Mouse (Mus musculus): ENCODE measurements around the gene Ttc22. TPM values are rescaled to one million over a fixed set of nuclear protein-coding genes. Genes with fewer than 3 reads are reported as not detected.

Ttc22 gene
- total RNA-seq, 2 experiments from 2014 or later = not detected

GRCm38 (mm10) chr4:106597741-106598140, 24.5 kb upstream of the Ttc22 start:
- no peak overlapping the region for H3K27ac ChIP-seq
- no peak for TF ChIP-seq CTCF (IDR thresholded peaks at IDR 0.05)
- DNase-seq = no peak
- intact Hi-C loops (cut with DNase I) = no loop called here
- no peak overlapping the region for H3K4me3 ChIP-seq

- Histone ChIP-seq H3K4me3 (no peak overlapping the region), H3K27ac (no peak overlapping the region)
- no peak for DNase-seq
- no peak for TF ChIP-seq CTCF (IDR thresholded peaks at IDR 0.05)
- intact Hi-C loops (cut with DNase I) = no loop called here
These were observed 22.8 kb upstream of the Ttc22 start for GRCm38 (mm10) chr4:106599415-106599814.

- Histone ChIP-seq H3K4me3 (no peak overlapping the region), H3K27ac (peak overlapping the region; percentile 38; the same call in 1 of the 2 replicates)
- DNase-seq = no peak
- intact Hi-C loops (cut with DNase I) = no loop called here
- TF ChIP-seq CTCF (IDR thresholded peaks at IDR 0.05) = no peak
These were observed 21.5 kb upstream of the Ttc22 start for GRCm38 (mm10) chr4:106600770-106601169.

GRCm38 (mm10) chr4:106606639-106607554, 15.3 kb upstream of the Ttc22 start:
- DNase-seq = no peak
- Histone ChIP-seq H3K4me3 (no peak overlapping the region), H3K27ac (no peak overlapping the region)
- TF ChIP-seq CTCF (IDR thresholded peaks at IDR 0.05) = no peak
- intact Hi-C loops (cut with DNase I) = no loop called here

GRCm38 (mm10) chr4:106607905-106608304, 14.3 kb upstream of the Ttc22 start:
- no peak overlapping the region for H3K27ac ChIP-seq
- intact Hi-C loops (cut with DNase I) = no loop called here
- no peak overlapping the region for H3K4me3 ChIP-seq
- TF ChIP-seq CTCF (IDR thresholded peaks at IDR 0.05) = no peak
- DNase-seq = no peak

- intact Hi-C loops (cut with DNase I) = no loop called here
- TF ChIP-seq CTCF (IDR thresholded peaks at IDR 0.05) = no peak
- no peak overlapping the region for H3K4me3 ChIP-seq
- no peak for DNase-seq
- no peak overlapping the region for H3K27ac ChIP-seq
These were observed 9.1 kb upstream of the Ttc22 start for GRCm38 (mm10) chr4:106613105-106613504.

- no peak for TF ChIP-seq CTCF (IDR thresholded peaks at IDR 0.05)
- H3K27ac ChIP-seq = no peak overlapping the region
- DNase-seq = no peak
- H3K4me3 ChIP-seq = no peak overlapping the region
- intact Hi-C loops (cut with DNase I) = no loop called here
These were observed 8.7 kb upstream of the Ttc22 start for GRCm38 (mm10) chr4:106613560-106613959.

- DNase-seq = peak; percentile 66
These were observed 7.9 kb upstream of the Ttc22 start for GRCm38 (mm10) chr4:106614180-106614797.

GRCm38 (mm10) chr4:106614881-106615280, 7.4 kb upstream of the Ttc22 start:
- DNase-seq = no peak
- Histone ChIP-seq H3K4me3 (no peak overlapping the region), H3K27ac (no peak overlapping the region)
- intact Hi-C loops (cut with DNase I) = loop anchor here (1.0 kb wide), 1 partner anchor 93 kb away; no protein-coding TSS in a partner anchor
- no peak for TF ChIP-seq CTCF (IDR thresholded peaks at IDR 0.05)

More at GRCm38 (mm10) chr4:106614180-106614797, 7.9 kb upstream of the Ttc22 start:
- Histone ChIP-seq H3K27ac (no peak overlapping the region), H3K4me3 (no peak overlapping the region)
- intact Hi-C loops (cut with DNase I) = loop anchor here (1.0 kb wide), 1 partner anchor 94 kb away; no protein-coding TSS in a partner anchor
- TF ChIP-seq CTCF (IDR thresholded peaks at IDR 0.05) = peak; percentile 95

- intact Hi-C loops (cut with DNase I) = no loop called here
- Histone ChIP-seq H3K27ac (no peak overlapping the region), H3K4me3 (no peak overlapping the region)
- no peak for TF ChIP-seq CTCF (IDR thresholded peaks at IDR 0.05)
- no peak for DNase-seq
These were observed 6.6 kb upstream of the Ttc22 start for GRCm38 (mm10) chr4:106615637-106616036.

- H3K4me3 ChIP-seq = no peak within 1 kb of the TSS; the same call in 1 of the 2 replicates
- DNase-seq = no peak
- no peak within 1 kb of the TSS for H3K27ac ChIP-seq
- intact Hi-C loops (cut with DNase I) = no loop called here
- TF ChIP-seq CTCF (IDR thresholded peaks at IDR 0.05) = no peak
These were observed 5.2 kb upstream of the Ttc22 start, which contains the start of gene Lexm for GRCm38 (mm10) chr4:106617056-106617455. Gene Lexm (minus strand): TSS chr4:106617241.

GRCm38 (mm10) chr4:106618898-106619297, 3.3 kb upstream of the Ttc22 start:
- intact Hi-C loops (cut with DNase I) = no loop called here
- no peak for TF ChIP-seq CTCF (IDR thresholded peaks at IDR 0.05)
- no peak overlapping the region for H3K4me3 ChIP-seq
- no peak overlapping the region for H3K27ac ChIP-seq
- no peak for DNase-seq

- H3K4me3 ChIP-seq = no peak overlapping the region
- intact Hi-C loops (cut with DNase I) = no loop called here
- H3K27ac ChIP-seq = no peak overlapping the region
- TF ChIP-seq CTCF (IDR thresholded peaks at IDR 0.05) = no peak
- no peak for DNase-seq
These were observed 804 bp upstream of the Ttc22 start for GRCm38 (mm10) chr4:106621428-106621827.
